Mouse (Mus musculus): Measurements from ENCODE around the gene Ces1h. TPM values are rescaled to one million over a fixed set of nuclear protein-coding genes. Genes with fewer than 3 reads are reported as not detected.

Ces1h gene
- polyA plus RNA-seq, 1 experiment: 0.03 TPM

- DNase-seq: no peak
- Histone ChIP-seq H3K4me1 (ENCODE audit: control insufficient read depth, insufficient read depth, low read length) (no peaks in the 10 kb centered on the region), H3K27ac (ENCODE audit: insufficient read depth, low read depth, low read length) (no peak overlapping the region), H3K4me3 (ENCODE audit: insufficient read depth, low read depth, low read length) (no peak overlapping the region), H3K36me3 (ENCODE audit: control insufficient read depth, insufficient read depth, low read length) (no peaks in the 10 kb centered on the region), H3K27me3 (replicated peaks; ENCODE audit: control insufficient read depth, insufficient read depth, low read length) (no peaks in the 10 kb centered on the region)
- TF ChIP-seq POLR2A (IDR thresholded peaks at IDR 0.05; ENCODE audit: low read depth, low read length) (no peak), CTCF (conservative IDR thresholded peaks at IDR 0.05; ENCODE audit: insufficient read depth, insufficient read length, low read depth, low read length) (no peak)
- 81% methylated on average over 2 of the region's 2 CpGs for WGBS
These were observed 62.5 kb downstream of the Ces1h start for GRCm38 (mm10) chr8:93317031-93317430.

GRCm38 (mm10) chr8:93315557-93315956 lies 64.0 kb downstream of the Ces1h start:
- Histone ChIP-seq H3K36me3 (ENCODE audit: control insufficient read depth, insufficient read depth, low read length) (no peaks in the 10 kb centered on the region), H3K27ac (ENCODE audit: insufficient read depth, low read depth, low read length) (no peak overlapping the region), H3K27me3 (replicated peaks; ENCODE audit: control insufficient read depth, insufficient read depth, low read length) (no peaks in the 10 kb centered on the region), H3K4me3 (ENCODE audit: insufficient read depth, low read depth, low read length) (no peak overlapping the region), H3K4me1 (ENCODE audit: control insufficient read depth, insufficient read depth, low read length) (no peaks in the 10 kb centered on the region)
- DNase-seq: no peak
- WGBS: 66% methylated on average over 2 of the region's 2 CpGs
- TF ChIP-seq CTCF (conservative IDR thresholded peaks at IDR 0.05; ENCODE audit: insufficient read depth, insufficient read length, low read depth, low read length) (no peak), POLR2A (IDR thresholded peaks at IDR 0.05; ENCODE audit: low read depth, low read length) (no peak)

Other genes with a start within 250 kb of the Ces1h start
- 0.22 and 0.39 TPM in 2 replicates for gene Ces1c, start 248.4 kb downstream of the Ces1h start, polyA plus RNA-seq (2012; rRNA removed)
- gene Ces1d, start 181.9 kb downstream of the Ces1h start, polyA plus RNA-seq (2012; rRNA removed): 590 and 687 TPM in 2 replicates
- 68.2 and 73.0 TPM in 2 replicates for gene Ces1e, start 150.1 kb downstream of the Ces1h start, polyA plus RNA-seq (2012; rRNA removed)
- 61.3 and 72.3 TPM in 2 replicates for gene Ces1f, start 100.0 kb downstream of the Ces1h start, polyA plus RNA-seq (2012; rRNA removed)
- 2.2 and 2.4 TPM in 2 replicates for gene Ces1g, start 42.4 kb downstream of the Ces1h start, polyA plus RNA-seq (2012; rRNA removed)
- gene Ces5a, start 156.1 kb upstream of the Ces1h start, polyA plus RNA-seq (2012; rRNA removed): not detected in 2 replicates

All from kidney, adult 2 months (tissue).